Mouse (Mus musculus) adrenal gland, postnatal 10 days (tissue): Measurements from ENCODE around the gene Snrnp27. TPM values are rescaled to one million over a fixed set of nuclear protein-coding genes. Genes with fewer than 3 reads are reported as not detected.

Experiments
- total RNA-seq, 2 experiments: library from RNA; stranded (reverse); gene quantifications; 2 replicates each; pipeline ENCODE4 v1.2.3; 2021

Gene Snrnp27
- total RNA-seq, 2 experiments from 2014 or later, result 59.0 to 63.9 TPM

Other genes starting within 250 kb of the Snrnp27 start
- gene C87436, start 246.1 kb downstream of the Snrnp27 start, total RNA-seq, result 10 to 100 TPM; 15.3 to 17.7 TPM
- 100 to 1,000 TPM; 233 to 243 TPM for gene Pcbp1, start 158.2 kb downstream of the Snrnp27 start, total RNA-seq
- gene Asprv1, start 56.4 kb downstream of the Snrnp27 start, total RNA-seq, result 1 to 10 TPM in 1 of 2 experiments, under 1 TPM in 1; 0.60 to 1.1 TPM
- gene Mxd1, start 15.4 kb downstream of the Snrnp27 start, total RNA-seq, result 10 to 100 TPM in 1 of 2 experiments, 1 to 10 TPM in 1; 8.7 to 10.4 TPM
- gene Gmcl1, start 48.9 kb upstream of the Snrnp27 start, total RNA-seq, result 10 to 100 TPM; 12.2 to 15.9 TPM
- gene Anxa4, start 109.1 kb upstream of the Snrnp27 start, total RNA-seq, result 10 to 100 TPM; 56.1 to 61.2 TPM
- 10 to 100 TPM; 63.1 to 69.5 TPM for gene Aak1, start 165.0 kb upstream of the Snrnp27 start, total RNA-seq